ENCODE assay signal across 8 mouse cellular contexts in genomic region chrX:36863766-36864608, GRCm38 (mm10). TPM values are rescaled to one million over a fixed set of nuclear protein-coding genes. Genes with fewer than 3 reads are reported as not detected.
DNase-seq lines count a peak whose midpoint lies in the region; ATAC-seq and TF ChIP-seq lines count a peak whose summit lies in the region.

No protein-coding gene starts in this region.

- H3K9ac ChIP-seq in MEL (ENCODE audit: control insufficient read depth, low read depth, low read length, poor library complexity, severe bottlenecking), result peak overlapping the region; percentile 78
- H3K9ac ChIP-seq in lung, postnatal 0 days (replicated peaks; ENCODE audit: low read depth), result no peak overlapping the region; the same call in 1 of the 2 replicates

- peaks cover 2 to 5% of the 10 kb centered on the region in 2 experiments; a peak in 3 of 4 replicates for H3K36me3 ChIP-seq in MEL (ENCODE audit: control insufficient read depth in 1 of 2, insufficient read depth in 2 of 2, low read length in 2 of 2)
- H3K36me3 ChIP-seq in hindbrain, embryonic 10.5 days, result 0 out of 2 replicates have a peak, but pooled peaks cover 2% of the 10 kb centered on the region
- no peaks in the 10 kb centered on the region for H3K36me3 ChIP-seq in lung, postnatal 0 days (ENCODE audit: insufficient read depth, low read length)

- H3K4me2 ChIP-seq in lung, postnatal 0 days (replicated peaks; ENCODE audit: low read depth, low read length), result peak overlapping the region; percentile 44

- 6% methylated on average over 41 of the region's 44 CpGs for WGBS in cerebellum, adult 2 months
- 12% methylated on average over 43 of the region's 44 CpGs for WGBS in hindbrain, embryonic 10.5 days
- 9% methylated on average over 38 of the region's 44 CpGs for WGBS in lung, postnatal 0 days

- no peak for TF ChIP-seq CTCF in MEL (IDR thresholded peaks at IDR 0.05 in 2 of 3, conservative IDR thresholded peaks at IDR 0.05 in 1 of 3; ENCODE audit: control insufficient read depth in 1 of 3, insufficient read depth in 1 of 3, low read depth in 2 of 3, low read length in 3 of 3, poor library complexity in 1 of 3, severe bottlenecking in 1 of 3)
- no peak for TF ChIP-seq CTCF in cerebellum, adult 2 months (IDR thresholded peaks at IDR 0.05; ENCODE audit: borderline replicate concordance, insufficient read depth, low read depth, low read length)
- no peak for TF ChIP-seq CTCF in lung, postnatal 0 days (IDR thresholded peaks at IDR 0.05)

- H3K4me3 ChIP-seq in MEL (ENCODE audit: control insufficient read depth in 1 of 2, insufficient read depth in 1 of 2, low read depth in 2 of 2, low read length in 2 of 2), result peak overlapping the region; percentile 81 to 98
- peak overlapping the region; percentile 90 for H3K4me3 ChIP-seq in cerebellum, adult 2 months (replicated peaks; ENCODE audit: insufficient read depth, low read depth, low read length)
- H3K4me3 ChIP-seq in hindbrain, embryonic 10.5 days, result peak overlapping the region; percentile 55
- peak overlapping the region; percentile 45 for H3K4me3 ChIP-seq in lung, postnatal 0 days (ENCODE audit: low read depth, low read length)

- H3K9me3 ChIP-seq in MEL (replicated peaks; ENCODE audit: insufficient read depth, low read length), result no peaks in the 10 kb centered on the region
- H3K9me3 ChIP-seq in hindbrain, embryonic 10.5 days, result no peaks in the 10 kb centered on the region
- no peaks in the 10 kb centered on the region for H3K9me3 ChIP-seq in lung, postnatal 0 days (ENCODE audit: low read length)

- H3K27ac ChIP-seq in MEL (ENCODE audit: control insufficient read depth, low read depth, low read length), result peak overlapping the region; percentile 82
- H3K27ac ChIP-seq in cerebellum, adult 2 months (ENCODE audit: insufficient read depth, low read length), result no peak overlapping the region
- peak overlapping the region; percentile 80 for H3K27ac ChIP-seq in hindbrain, embryonic 10.5 days
- H3K27ac ChIP-seq in lung, postnatal 0 days (ENCODE audit: low read length), result peak overlapping the region; percentile 64

- peaks cover 17% of the 10 kb centered on the region for H3K79me2 ChIP-seq in MEL (ENCODE audit: control insufficient read depth, insufficient read depth, low read length, poor library complexity)

- H3K27me3 ChIP-seq in MEL (ENCODE audit: control insufficient read depth in 1 of 2, insufficient read depth in 2 of 2, low read length in 2 of 2), result no peaks in the 10 kb centered on the region
- H3K27me3 ChIP-seq in cerebellum, adult 2 months (ENCODE audit: control insufficient read depth, insufficient read depth, low read length), result no peaks in the 10 kb centered on the region
- H3K27me3 ChIP-seq in hindbrain, embryonic 10.5 days (ENCODE audit: insufficient read depth, poor library complexity, severe bottlenecking), result no peaks in the 10 kb centered on the region
- no peaks in the 10 kb centered on the region for H3K27me3 ChIP-seq in lung, postnatal 0 days (replicated peaks; ENCODE audit: insufficient read depth, low read length)

- DNase-seq in MEL (ENCODE audit: low read depth, low spot score), result peak; percentile 90
- peak; percentile 83 to 86 for DNase-seq in cerebellum, adult 2 months
- peak; percentile 72 for DNase-seq in forelimb bud, embryonic 11.5 days (ENCODE audit: low read depth, low spot score)
- peak; percentile 81 for DNase-seq in hindbrain, embryonic 10.5 days (ENCODE audit: low spot score)
- peak; percentile 82 for DNase-seq in layer of hippocampus, adult 9-11 months
- DNase-seq in lung, postnatal 0 days (ENCODE audit: low spot score), result peak; percentile 84
- peak; percentile 55 for DNase-seq in ovary, postnatal 14 days (ENCODE audit: low spot score)
- DNase-seq in thymus, postnatal 14 days, result peak; percentile 80

- no peaks in the 10 kb centered on the region for H3K4me1 ChIP-seq in MEL (ENCODE audit: control insufficient read depth in 1 of 2, insufficient read depth in 2 of 2, low read length in 2 of 2)
- H3K4me1 ChIP-seq in cerebellum, adult 2 months (ENCODE audit: control insufficient read depth, insufficient read depth, low read length), result no peaks in the 10 kb centered on the region
- peaks cover 6% of the 10 kb centered on the region; the same call in 1 of the 2 replicates for H3K4me1 ChIP-seq in hindbrain, embryonic 10.5 days (replicated peaks)
- H3K4me1 ChIP-seq in lung, postnatal 0 days (ENCODE audit: insufficient read depth, low read depth, low read length), result no peaks in the 10 kb centered on the region

- TF ChIP-seq POLR2A in MEL (IDR thresholded peaks at IDR 0.05; ENCODE audit: control insufficient read depth in 1 of 2, insufficient read depth in 1 of 2, low read depth in 1 of 2, low read length in 2 of 2, poor library complexity in 1 of 2), result peak in 1 of 2 experiments; percentile 54; a peak in 1 of 4 replicates
- peak; percentile 41; the same call in 1 of the 2 replicates for TF ChIP-seq POLR2A in cerebellum, adult 2 months (IDR thresholded peaks at IDR 0.05; ENCODE audit: borderline replicate concordance, insufficient read depth, low read length)

- TF ChIP-seq EP300 in MEL (IDR thresholded peaks at IDR 0.05; ENCODE audit: low read depth in 1 of 2, low read length in 2 of 2), result peak in 1 of 2 experiments; percentile 19; a peak in 1 of 4 replicates
- no peak for TF ChIP-seq EP300 in lung, postnatal 0 days (IDR thresholded peaks at IDR 0.05)

- ATAC-seq in lung, postnatal 0 days, result peak; percentile 94

- no peak for TF ChIP-seq RAD21 in MEL (IDR thresholded peaks at IDR 0.05; ENCODE audit: low read depth, low read length)

TF ChIP-seq in MEL, 35 proteins besides CTCF, POLR2A, EP300 and RAD21 (continues in another document):
- peak; percentile 62; the same call in 1 of the 2 replicates for TF ChIP-seq MYB (IDR thresholded peaks at IDR 0.05; ENCODE audit: low read depth, low read length)
- TF ChIP-seq MAX (IDR thresholded peaks at IDR 0.05; ENCODE audit: low read length), result peak; percentile 87
- peak; percentile 55; the same call in 1 of the 2 replicates for TF ChIP-seq MAFK (IDR thresholded peaks at IDR 0.05; ENCODE audit: borderline replicate concordance, low read depth, low read length)
- peak in 1 of 2 experiments; percentile 63; a peak in 2 of 4 replicates for TF ChIP-seq USF2 (IDR thresholded peaks at IDR 0.05; ENCODE audit: borderline replicate concordance in 1 of 2, insufficient read depth in 1 of 2, low read depth in 1 of 2, low read length in 2 of 2)
- TF ChIP-seq MEF2A (IDR thresholded peaks at IDR 0.05; ENCODE audit: extremely low read depth, insufficient replicate concordance, low read depth, low read length, poor library complexity, severe bottlenecking), result no peak
- no peak for TF ChIP-seq POLR2AphosphoS5 (IDR thresholded peaks at IDR 0.05; ENCODE audit: borderline replicate concordance, low read depth, low read length)
- no peak for TF ChIP-seq SMC3 (IDR thresholded peaks at IDR 0.05; ENCODE audit: low read depth, low read length)
- TF ChIP-seq ETS1 (IDR thresholded peaks at IDR 0.05; ENCODE audit: low read depth, low read length), result peak; percentile 73
- TF ChIP-seq ZMIZ1 (IDR thresholded peaks at IDR 0.05; ENCODE audit: low read depth, low read length), result no peak
- peak; percentile 56; the same call in 1 of the 2 replicates for TF ChIP-seq ELF1 (IDR thresholded peaks at IDR 0.05; ENCODE audit: low read depth, low read length)
- peak; percentile 91 for TF ChIP-seq USF1 (IDR thresholded peaks at IDR 0.05; ENCODE audit: low read depth, low read length)
- TF ChIP-seq ZNF384 (IDR thresholded peaks at IDR 0.05; ENCODE audit: low read depth, low read length), result no peak
- peak; percentile 70; the same call in 1 of the 2 replicates for TF ChIP-seq MXI1 (IDR thresholded peaks at IDR 0.05; ENCODE audit: low read depth, low read length)
- no peak for TF ChIP-seq RCOR1 (IDR thresholded peaks at IDR 0.05; ENCODE audit: low read depth, low read length)
- TF ChIP-seq CHD2 (IDR thresholded peaks at IDR 0.05; ENCODE audit: low read length), result no peak
- 0 out of 2 replicates have a peak, but pooled peaks have one; percentile 29 for TF ChIP-seq GATA1 (IDR thresholded peaks at IDR 0.05; ENCODE audit: low read depth, low read length)
- no peak for TF ChIP-seq NRF1 (IDR thresholded peaks at IDR 0.05; ENCODE audit: insufficient read depth, low read depth, low read length, poor library complexity, severe bottlenecking)
- TF ChIP-seq MYC (IDR thresholded peaks at IDR 0.05; ENCODE audit: low read depth, low read length), result no peak
- TF ChIP-seq ZC3H11A (IDR thresholded peaks at IDR 0.05; ENCODE audit: low read depth, low read length), result no peak
- TF ChIP-seq CHD1 (IDR thresholded peaks at IDR 0.05; ENCODE audit: low read depth, low read length), result peak; percentile 98
- peak; percentile 38 for TF ChIP-seq NELFE (IDR thresholded peaks at IDR 0.05; ENCODE audit: low read depth, low read length)
- TF ChIP-seq SIN3A (IDR thresholded peaks at IDR 0.05; ENCODE audit: low read length), result peak; percentile 87
- TF ChIP-seq TAL1 (IDR thresholded peaks at IDR 0.05; ENCODE audit: low read length), result no peak

RNA-seq across cellular contexts. Expression of gene Ube2a, which starts 9.7 kb away (rescaled TPM):
- 34.0 and 39.3 TPM in 2 replicates for total RNA-seq in MEL (2012; rRNA removed)
- 100 to 1,000 TPM; 105 to 971 TPM for polyA plus RNA-seq in MEL (2012; ENCODE audit: insufficient read depth in 1 of 2, insufficient read length in 2 of 2, low read depth in 1 of 2, low replicate concordance in 2 of 2, missing spikeins in 1 of 2)
- 39.8 and 41.1 TPM in 2 replicates for polyA plus RNA-seq in cerebellum, adult 2 months (2012; rRNA removed)
- polyA plus RNA-seq in hindbrain, embryonic 10.5 days (2016; fragmentation: Nextera tagmentation; extraction: Ambion mirVana), result 133 TPM in 2 replicates
- polyA plus RNA-seq in lung, postnatal 0 days (2015; fragmentation: Nextera tagmentation; extraction: Ambion mirVana), result 176 and 189 TPM in 2 replicates

RNA-seq across cellular contexts. Expression of gene C330007P06Rik, which starts 9.9 kb away (rescaled TPM):
- total RNA-seq in MEL (2012; rRNA removed), result 15.1 and 16.0 TPM in 2 replicates
- polyA plus RNA-seq in MEL (2012; ENCODE audit: insufficient read depth in 1 of 2, insufficient read length in 2 of 2, low read depth in 1 of 2, low replicate concordance in 2 of 2, missing spikeins in 1 of 2), result 10 to 100 TPM in 1 of 2 experiments, not detected in 1; 17.1 TPM
- 28.8 and 30.2 TPM in 2 replicates for polyA plus RNA-seq in cerebellum, adult 2 months (2012; rRNA removed)
- polyA plus RNA-seq in hindbrain, embryonic 10.5 days (2016; fragmentation: Nextera tagmentation; extraction: Ambion mirVana), result 25.1 and 31.5 TPM in 2 replicates
- polyA plus RNA-seq in lung, postnatal 0 days (2015; fragmentation: Nextera tagmentation; extraction: Ambion mirVana), result 21.2 and 23.9 TPM in 2 replicates

RNA-seq across cellular contexts. Expression of gene Nkrf, which starts 38.7 kb away (rescaled TPM):
- total RNA-seq in MEL (2012; rRNA removed), result 9.2 and 9.5 TPM in 2 replicates
- polyA plus RNA-seq in MEL (2012; ENCODE audit: insufficient read depth in 1 of 2, insufficient read length in 2 of 2, low read depth in 1 of 2, low replicate concordance in 2 of 2, missing spikeins in 1 of 2), result 10 to 100 TPM; 14.1 to 59.3 TPM
- 21.4 and 24.3 TPM in 2 replicates for polyA plus RNA-seq in cerebellum, adult 2 months (2012; rRNA removed)
- polyA plus RNA-seq in hindbrain, embryonic 10.5 days (2016; fragmentation: Nextera tagmentation; extraction: Ambion mirVana), result 3.0 and 4.7 TPM in 2 replicates
- polyA plus RNA-seq in lung, postnatal 0 days (2015; fragmentation: Nextera tagmentation; extraction: Ambion mirVana), result 0.97 and 1.0 TPM in 2 replicates
